Comparison of ENCODE assay signal across 21 mouse cellular contexts in genomic region chr16:32593916-32594315, GRCm38 (mm10). TPM values are rescaled to one million over a fixed set of nuclear protein-coding genes. Genes with fewer than 3 reads are reported as not detected.
DNase-seq lines count a peak whose midpoint lies in the region; ATAC-seq and TF ChIP-seq lines count a peak whose summit lies in the region.
"Had no signal": no experiment of that assay in that cellular context is flagged by ENCODE, and none has a peak within 500 bp of the region (broad histone marks: within the 10 kb centered on the region; RNA-seq: fewer than 3 reads in every experiment).

No protein-coding gene starts in this region.

- intact Hi-C loops in heart, postnatal 25 days (cut with DNase I): no loop called here

- DNase-seq in heart, postnatal 0 days (ENCODE audit: low spot score): no peak
- DNase-seq in heart, postnatal 25 days (ENCODE audit: low spot score): no peak
- peak; percentile 89 for DNase-seq in 416B (ENCODE audit: low read depth)
- DNase-seq in T-cell, adult 2 months (ENCODE audit: low spot score): peak; percentile 45
- peak; percentile 63 for DNase-seq in naive thymus-derived CD4-positive, alpha-beta T cell, adult 2 months (ENCODE audit: low read depth)
- DNase-seq in kidney, adult 8-10 months: no peak
- no peak for DNase-seq in B cell, adult 2 months
- DNase-seq in ovary, adult 18-20 months (ENCODE audit: low spot score): no peak
- DNase-seq: adrenal gland, postnatal 14 days; cerebellum, adult 11-12 months; cerebellum, postnatal 25 days; embryo, embryonic 11 days; forebrain, postnatal 0 days; kidney, adult 2 months; kidney, postnatal 14 days had no signal

- no peaks in the 10 kb centered on the region for H3K9me3 ChIP-seq in heart, postnatal 0 days (replicated peaks; ENCODE audit: control insufficient read depth, low read length)
- H3K9me3 ChIP-seq: heart, embryonic 13.5 days; hindbrain, embryonic 10.5 days had no signal

- TF ChIP-seq CTCF in heart, postnatal 0 days (IDR thresholded peaks at IDR 0.05; ENCODE audit: low read depth): no peak

- no peaks in the 10 kb centered on the region for H3K27me3 ChIP-seq in heart, postnatal 0 days (ENCODE audit: control insufficient read depth, insufficient read depth, low read length)
- H3K27me3 ChIP-seq: heart, embryonic 13.5 days had no signal

- WGBS in heart, postnatal 0 days: 68% methylated on average over 5 of the region's 5 CpGs

- H3K27ac ChIP-seq in heart, postnatal 0 days (ENCODE audit: low read depth): peak overlapping the region; percentile 5; the same call in 1 of the 2 replicates
- H3K27ac ChIP-seq: heart, embryonic 13.5 days; hindbrain, embryonic 10.5 days; hindbrain, postnatal 0 days; layer of hippocampus, adult 2 months; liver, embryonic 14.5 days had no signal

- H3K4me2 ChIP-seq in heart, postnatal 0 days (ENCODE audit: low read depth, low read length): no peak overlapping the region
- H3K4me2 ChIP-seq: heart, embryonic 13.5 days had no signal

- no peaks in the 10 kb centered on the region for H3K36me3 ChIP-seq in heart, postnatal 0 days (replicated peaks; ENCODE audit: control insufficient read depth, insufficient read depth, low read length)
- H3K36me3 ChIP-seq: heart, embryonic 13.5 days; hindbrain, embryonic 10.5 days had no signal

- H3K4me3 ChIP-seq in heart, postnatal 0 days (ENCODE audit: low read depth, low read length): no peak overlapping the region
- H3K4me3 ChIP-seq: heart, embryonic 13.5 days; hindbrain, embryonic 10.5 days; layer of hippocampus, adult 2 months had no signal

- H3K9ac ChIP-seq in heart, postnatal 0 days (replicated peaks; ENCODE audit: low read depth, low read length): no peak overlapping the region
- H3K9ac ChIP-seq: forebrain, postnatal 0 days; heart, embryonic 13.5 days; liver, embryonic 14.5 days had no signal

- peaks cover 5% of the 10 kb centered on the region; the same call in 1 of the 2 replicates for H3K4me1 ChIP-seq in heart, postnatal 0 days (ENCODE audit: control insufficient read depth, insufficient read depth)

- no peak for TF ChIP-seq EP300 in heart, postnatal 0 days (IDR thresholded peaks at IDR 0.05; ENCODE audit: low read depth)

- ATAC-seq in heart, postnatal 0 days (ENCODE audit: insufficient read depth, low read depth): no peak
- ATAC-seq: forebrain, postnatal 0 days; hindbrain, postnatal 0 days; Patski had no signal

RNA-seq across cellular contexts. Expression of gene Tfrc, which starts 14.8 kb away (rescaled TPM):
- total RNA-seq in heart, postnatal 0 days (2014; rRNA removed; ENCODE audit: low replicate concordance): 35.3 and 71.7 TPM in 2 replicates
- polyA plus RNA-seq in heart, postnatal 0 days (2015; fragmentation: Nextera tagmentation; extraction: Ambion mirVana): 46.5 and 57.1 TPM in 2 replicates
- 100 to 1,000 TPM; 168 to 194 TPM for total RNA-seq in heart, postnatal 25 days (2021)

RNA-seq across cellular contexts. Expression of gene Tnk2, which starts 49.8 kb away (rescaled TPM):
- 9.4 and 14.2 TPM in 2 replicates for total RNA-seq in heart, postnatal 0 days (2014; rRNA removed; ENCODE audit: low replicate concordance)
- polyA plus RNA-seq in heart, postnatal 0 days (2015; fragmentation: Nextera tagmentation; extraction: Ambion mirVana): 6.0 and 7.0 TPM in 2 replicates
- 10 to 100 TPM; 20.9 to 24.7 TPM for total RNA-seq in heart, postnatal 25 days (2021)

Comparison
In these comparisons a context has a peak if more than half of its experiments do, and no peak if none do; other contexts are left out.
1. DNase-seq: peak in 416B (single experiment), T-cell, adult 2 months (single experiment) and naive thymus-derived CD4-positive, alpha-beta T cell, adult 2 months (single experiment); none in heart, postnatal 0 days (single experiment), heart, postnatal 25 days (single experiment), kidney, adult 8-10 months (0 of 2), B cell, adult 2 months (0 of 2) and ovary, adult 18-20 months (single experiment).